Mouse (Mus musculus) CH12.LX (cell line): ENCODE data around the gene Kcnh4. TPM values are rescaled to one million over a fixed set of nuclear protein-coding genes. Genes with fewer than 3 reads are reported as not detected.

Experiments
- DNase-seq: peaks from one replicate; pipeline ENCODE4 v3.0.0-alpha.2; 2013; ENCODE audit errors: extremely low read depth
- H3K27ac ChIP-seq: 2 replicates; pipeline ENCODE4 v1.5.1; 2012; ENCODE audit warnings: low read depth, mild to moderate bottlenecking, control low read depth, moderate library complexity; ENCODE audit not compliant: insufficient read depth
- H3K27me3 ChIP-seq: replicated peaks from 2 replicates; pipeline ENCODE3; 2012; ENCODE audit warnings: inconsistent platforms
- H3K36me3 ChIP-seq, 2 experiments: replicated peaks in 1 of 2; 2 replicates each; pipeline versions ENCODE3 to v1.6.1; 2012; ENCODE audit warnings: inconsistent platforms in 1 of 2, low read length in 1 of 2, mild to moderate bottlenecking in 1 of 2, mixed read lengths in 1 of 2, moderate library complexity in 1 of 2; ENCODE audit not compliant: control insufficient read depth in 1 of 2, insufficient read depth in 1 of 2
- H3K4me1 ChIP-seq, 2 experiments: 2 replicates each; pipeline ENCODE4 v1.6.1; 2012; ENCODE audit warnings: inconsistent platforms in 1 of 2, moderate library complexity in 1 of 2; ENCODE audit not compliant: insufficient read depth in 2 of 2, control insufficient read depth in 1 of 2
- H3K4me2 ChIP-seq: 2 replicates; pipeline ENCODE4 v1.6.1; 2012; ENCODE audit warnings: low read depth, mild to moderate bottlenecking, control low read depth; ENCODE audit not compliant: poor library complexity, insufficient read depth, severe bottlenecking
- H3K4me3 ChIP-seq, 3 experiments: fragments of 150-350 bp in 1 of 3; sonication (generic) in 1 of 3; replicated peaks in 1 of 3; 2 replicates each; pipeline versions ENCODE3 to v1.5.1; 2011 to 2012; ENCODE audit warnings: low read depth in 2 of 3, low read length in 2 of 3, mild to moderate bottlenecking in 2 of 3, moderate library complexity in 2 of 3, control low read depth in 1 of 3, improper control_type of control experiment in 1 of 3, inconsistent platforms in 1 of 3, mixed read lengths in 1 of 3; ENCODE audit not compliant: poor library complexity in 1 of 3
- H3K79me2 ChIP-seq: replicated peaks from 2 replicates; pipeline ENCODE4 v1.6.1; 2012; ENCODE audit warnings: mild to moderate bottlenecking, moderate library complexity; ENCODE audit not compliant: control insufficient read depth, poor library complexity, insufficient read depth, severe bottlenecking; ENCODE audit errors: extremely low read depth
- H3K9ac ChIP-seq: 2 replicates; pipeline ENCODE4 v1.6.1; 2012; ENCODE audit warnings: low read depth, mild to moderate bottlenecking, control low read depth, moderate library complexity; ENCODE audit not compliant: insufficient read depth
- H3K9me3 ChIP-seq: replicated peaks from 2 replicates; pipeline ENCODE3; 2012; ENCODE audit warnings: low read length, inconsistent platforms, mixed read lengths
- CHD2 ChIP-seq: IDR thresholded peaks from 2 replicates; pipeline ENCODE4 v1.6.1; 2011; ENCODE audit warnings: low read length, improper control_type of control experiment
- CTCF ChIP-seq, 2 experiments: IDR thresholded peaks in 1 of 2; conservative IDR thresholded peaks in 1 of 2; 2 replicates each; pipeline ENCODE4 v1.5.1; 2011 to 2012; ENCODE audit warnings: low read depth in 2 of 2, low read length in 2 of 2, improper control_type of control experiment in 1 of 2, inconsistent platforms in 1 of 2, mild to moderate bottlenecking in 1 of 2, moderate library complexity in 1 of 2
- ELF1 ChIP-seq: IDR thresholded peaks from 2 replicates; pipeline ENCODE4 v1.6.1; 2014; ENCODE audit warnings: low read depth, mild to moderate bottlenecking, inconsistent platforms, low read length, improper control_type of control experiment
- EP300 ChIP-seq: IDR thresholded peaks from 2 replicates; pipeline ENCODE4 v1.6.1; 2011; ENCODE audit warnings: low read length, improper control_type of control experiment
- ETS1 ChIP-seq: conservative IDR thresholded peaks from 2 replicates; pipeline ENCODE4 v1.6.1; 2012; ENCODE audit warnings: low read depth, mild to moderate bottlenecking, inconsistent platforms, low read length, improper control_type of control experiment, moderate library complexity
- HCFC1 ChIP-seq: IDR thresholded peaks from 2 replicates; pipeline ENCODE4 v1.6.1; 2012; ENCODE audit warnings: low read depth, mild to moderate bottlenecking, inconsistent platforms, low read length, improper control_type of control experiment
- IRF4 ChIP-seq: IDR thresholded peaks from 2 replicates; pipeline ENCODE4 v1.6.1; 2014; ENCODE audit warnings: low read depth, mild to moderate bottlenecking, inconsistent platforms, low read length, improper control_type of control experiment
- JUN ChIP-seq: IDR thresholded peaks from 2 replicates; pipeline ENCODE4 v1.6.1; 2011; ENCODE audit warnings: low read depth, mild to moderate bottlenecking, low read length, improper control_type of control experiment, moderate library complexity; ENCODE audit not compliant: insufficient read depth
- JUND ChIP-seq: conservative IDR thresholded peaks from 2 replicates; pipeline ENCODE4 v1.6.1; 2011; ENCODE audit warnings: low read depth, low read length, improper control_type of control experiment
- MAFK ChIP-seq: IDR thresholded peaks from 2 replicates; pipeline ENCODE4 v1.6.1; 2011; ENCODE audit warnings: low read length, improper control_type of control experiment; ENCODE audit not compliant: insufficient replicate concordance
- MAX ChIP-seq: IDR thresholded peaks from 2 replicates; pipeline ENCODE4 v1.6.1; 2011; ENCODE audit warnings: low read length, improper control_type of control experiment
- MEF2A ChIP-seq: IDR thresholded peaks from 2 replicates; pipeline ENCODE4 v1.6.1; 2014; ENCODE audit warnings: low read depth, mild to moderate bottlenecking, inconsistent platforms, low read length, improper control_type of control experiment, borderline replicate concordance
- MXI1 ChIP-seq: IDR thresholded peaks from 2 replicates; pipeline ENCODE4 v1.6.1; 2011; ENCODE audit warnings: mild to moderate bottlenecking, low read depth, low read length, improper control_type of control experiment
- MYC ChIP-seq: IDR thresholded peaks from 2 replicates; pipeline ENCODE4 v1.6.1; 2011; ENCODE audit warnings: low read depth, mild to moderate bottlenecking, improper control_type of control experiment, low read length
- POLR2A ChIP-seq: IDR thresholded peaks from 2 replicates; pipeline ENCODE4 v1.6.1; 2011; ENCODE audit warnings: low read depth, mild to moderate bottlenecking, improper control_type of control experiment, low read length
- POLR2AphosphoS2 ChIP-seq: IDR thresholded peaks from 2 replicates; pipeline ENCODE4 v1.6.1; 2011; ENCODE audit warnings: low read depth, low read length, improper control_type of control experiment
- RAD21 ChIP-seq: IDR thresholded peaks from 2 replicates; pipeline ENCODE4 v1.6.1; 2011; ENCODE audit warnings: low read depth, mild to moderate bottlenecking, low read length, improper control_type of control experiment, moderate library complexity
- SMC3 ChIP-seq: IDR thresholded peaks from 2 replicates; pipeline ENCODE4 v1.6.1; 2011; ENCODE audit warnings: low read depth, low read length, improper control_type of control experiment
- TBP ChIP-seq: conservative IDR thresholded peaks from 2 replicates; pipeline ENCODE4 v1.6.1; 2011; ENCODE audit warnings: low read depth, low read length, improper control_type of control experiment
- TCF12 ChIP-seq: IDR thresholded peaks from 2 replicates; pipeline ENCODE4 v1.6.1; 2014; ENCODE audit warnings: low read depth, mild to moderate bottlenecking, inconsistent platforms, low read length, improper control_type of control experiment
- UBTF ChIP-seq: IDR thresholded peaks from 2 replicates; pipeline ENCODE4 v1.6.1; 2012; ENCODE audit warnings: low read depth, mild to moderate bottlenecking, inconsistent platforms, low read length, improper control_type of control experiment, moderate library complexity
- USF2 ChIP-seq: conservative IDR thresholded peaks from 2 replicates; pipeline ENCODE4 v1.6.1; 2011; ENCODE audit warnings: low read depth, low read length, improper control_type of control experiment
- dilution Hi-C: fragments of 300-500 bp; cut with MboI; formaldehyde crosslinking; loops from 2 replicates; pipeline ENCODE4 v1.14.3; 2020; ENCODE audit warnings: low sequenced_read_pairs; ENCODE audit not compliant: extremely low pct_unique_long_range_greater_than_20kb, extremely low pct_ligation_motif_present
- in situ Hi-C: fragments of 300-500 bp; cut with MboI; formaldehyde crosslinking; loops from 3 replicates; pipeline ENCODE4 v1.14.3; 2019; ENCODE audit warnings: low sequenced_read_pairs, low pct_ligation_motif_present, low pct_unique_long_range_greater_than_20kb, mixed read lengths
- polyA plus RNA-seq: library from polyadenylated mRNA; unstranded; fragments of >175 nt; gene quantifications from 2 replicates; pipeline ENCODE4 v1.2.1, GENCODE M21; 2012; ENCODE audit warnings: low read depth; ENCODE audit not compliant: insufficient read length
- total RNA-seq, 2 experiments: library from RNA; depleted of rRNA; stranded (reverse); fragments of 300-350 nt in 1 of 2; fragments of >200 nt in 1 of 2; gene quantifications; 2 replicates each; pipeline ENCODE4 v1.2.3; 2012 to 2014

Kcnh4 gene
- total RNA-seq (2012; rRNA removed) (1.8 and 2.2 TPM in 2 replicates), total RNA-seq (2014; rRNA removed) (0.87 and 1.0 TPM in 2 replicates), polyA plus RNA-seq (3.4 and 4.0 TPM in 2 replicates)

GRCm38 (mm10) chr11:100759611-100760233 is at the start of gene Kcnh4:
Gene Kcnh4, minus strand, starts transcription at chr11:100759942.
- no peaks in the 10 kb centered on the region for H3K79me2 ChIP-seq
- H3K4me2 ChIP-seq, result peak within 1 kb of the TSS; percentile 86
- in situ Hi-C loops (loop anchor here (10.0 kb wide), 1 partner anchor 195 kb away; no protein-coding TSS in a partner anchor), dilution Hi-C loops (no loop called here)
- H3K4me1 ChIP-seq, result peaks cover 26 to 57% of the 10 kb centered on the region in 2 experiments
- peaks cover 12% of the 10 kb centered on the region for H3K27me3 ChIP-seq
- TF ChIP-seq MAX (peak; percentile 62; the same call in 1 of the 2 replicates), UBTF (peak; percentile 85), MEF2A (0 out of 2 replicates have a peak, but pooled peaks have one; percentile 2), TCF12 (no peak), CHD2 (peak; percentile 75), EP300 (no peak), TBP (no peak), POLR2AphosphoS2 (no peak), MXI1 (peak; percentile 79), POLR2A (peak; percentile 38; the same call in 1 of the 2 replicates), JUN (no peak), MYC (peak; percentile 73), JUND (no peak), USF2 (no peak), MAFK (no peak), ETS1 (0 out of 2 replicates have a peak, but pooled peaks have one; percentile 4), ELF1 (0 out of 2 replicates have a peak, but pooled peaks have one; percentile 7), IRF4 (0 out of 2 replicates have a peak, but pooled peaks have one; percentile 11), CTCF (conservative IDR thresholded peaks at IDR 0.05 in 1 of 2, IDR thresholded peaks at IDR 0.05 in 1 of 2; ENCODE audit: low read depth in 2 of 2, low read length in 2 of 2) (peak in 1 of 2 experiments; percentile 67; a peak in 2 of 4 replicates), HCFC1 (no peak), SMC3 (peak; percentile 51), RAD21 (peak; percentile 41)
- TF ChIP-seq, all 38 proteins: peak for 13
- Histone ChIP-seq H3K9me3 (no peaks in the 10 kb centered on the region), H3K4me3 (peak within 1 kb of the TSS; percentile 46 to 61 (median 53)), H3K9ac (peak within 1 kb of the TSS; percentile 20; the same call in 1 of the 2 replicates), H3K36me3 (peaks cover 6 to 20% of the 10 kb centered on the region in 2 experiments), H3K27ac (peak within 1 kb of the TSS; percentile 8; the same call in 1 of the 2 replicates)
- DNase-seq, result peak; percentile 93
